11 mouse cellular contexts compared by ENCODE assay signal in genomic region chr11:36137840-36138239, GRCm38 (mm10).
A peak's percentile ranks its signal among the peaks of the same experiment; 100 is the strongest.
DNase-seq lines count a peak whose midpoint lies in the region; ATAC-seq and TF ChIP-seq lines count a peak whose summit lies in the region.
"Had no signal": no experiment of that assay in that cellular context is flagged by ENCODE, and none has a peak within 500 bp of the region (broad histone marks: within the 10 kb centered on the region; RNA-seq: fewer than 3 reads in every experiment).

No protein-coding gene starts in this region.

- peak; percentile 15 for DNase-seq in cerebellum, adult 11 months
- peak; percentile 69 for DNase-seq in brain, embryonic 14.5 days (ENCODE audit: low read depth)
- DNase-seq in embryonic facial prominence, embryonic 14.5 days (ENCODE audit: low spot score): no peak
- DNase-seq in hindbrain, embryonic 14.5 days (ENCODE audit: low spot score): no peak
- DNase-seq in Muller cell, postnatal 12 days (ENCODE audit: inconsistent ontology term): no peak
- no peak for DNase-seq in thymus, postnatal 36 days
- no peak for DNase-seq in stomach, postnatal 0 days (ENCODE audit: low spot score)
- DNase-seq: adrenal gland, adult 2 months had no signal

- TF ChIP-seq CTCF in brain, embryonic 14.5 days (IDR thresholded peaks at IDR 0.05; ENCODE audit: borderline replicate concordance, extremely low read depth, insufficient read depth, insufficient read length): no peak
- no peak for TF ChIP-seq CTCF in stomach, postnatal 0 days (IDR thresholded peaks at IDR 0.05; ENCODE audit: low read depth)

- no peak overlapping the region for H3K4me3 ChIP-seq in embryonic facial prominence, embryonic 14.5 days (ENCODE audit: low read depth, low read length)
- no peak overlapping the region for H3K4me3 ChIP-seq in hindbrain, embryonic 14.5 days (replicated peaks; ENCODE audit: low read length)
- H3K4me3 ChIP-seq in stomach, postnatal 0 days (ENCODE audit: low read depth, low read length): no peak overlapping the region
- H3K4me3 ChIP-seq: embryonic facial prominence, embryonic 15.5 days had no signal

- H3K9me3 ChIP-seq in embryonic facial prominence, embryonic 14.5 days (ENCODE audit: control insufficient read depth, low read length): no peaks in the 10 kb centered on the region
- H3K9me3 ChIP-seq in hindbrain, embryonic 14.5 days (ENCODE audit: control insufficient read depth, low read length): no peaks in the 10 kb centered on the region
- H3K9me3 ChIP-seq in stomach, postnatal 0 days (ENCODE audit: control insufficient read depth, low read length): no peaks in the 10 kb centered on the region
- H3K9me3 ChIP-seq: embryonic facial prominence, embryonic 15.5 days had no signal

- WGBS in embryonic facial prominence, embryonic 14.5 days: 68% methylated on average over 4 of the region's 4 CpGs
- 40% methylated on average over 4 of the region's 4 CpGs for WGBS in hindbrain, embryonic 14.5 days
- 83% methylated on average over 4 of the region's 4 CpGs for WGBS in stomach, postnatal 0 days

- TF ChIP-seq EP300 in stomach, postnatal 0 days (optimal IDR thresholded peaks at IDR 0.05): no peak

- no peak for ATAC-seq in cerebellum, adult (ENCODE audit: insufficient number of reproducible peaks, low FRiP score, low TSS enrichment)
- ATAC-seq in embryonic facial prominence, embryonic 14.5 days (ENCODE audit: low read depth): 0 out of 2 replicates have a peak, but pooled peaks have one; percentile 50
- ATAC-seq in hindbrain, embryonic 14.5 days (ENCODE audit: low FRiP score): peak; percentile 68; the same call in 1 of the 2 replicates
- ATAC-seq in stomach, postnatal 0 days (ENCODE audit: low FRiP score, low TSS enrichment): no peak

- no peak overlapping the region for H3K27ac ChIP-seq in embryonic facial prominence, embryonic 14.5 days (replicated peaks; ENCODE audit: low read depth, low read length)
- no peak overlapping the region for H3K27ac ChIP-seq in hindbrain, embryonic 14.5 days
- H3K27ac ChIP-seq in stomach, postnatal 0 days (replicated peaks): no peak overlapping the region
- H3K27ac ChIP-seq: embryonic facial prominence, embryonic 15.5 days; macrophage had no signal

- no peak overlapping the region for H3K4me2 ChIP-seq in embryonic facial prominence, embryonic 14.5 days (ENCODE audit: low read depth, low read length)
- no peak overlapping the region for H3K4me2 ChIP-seq in hindbrain, embryonic 14.5 days (replicated peaks)
- no peak overlapping the region for H3K4me2 ChIP-seq in stomach, postnatal 0 days (replicated peaks; ENCODE audit: low read depth)
- H3K4me2 ChIP-seq: embryonic facial prominence, embryonic 15.5 days had no signal

- H3K27me3 ChIP-seq in embryonic facial prominence, embryonic 14.5 days (replicated peaks; ENCODE audit: control insufficient read depth, insufficient read depth, low read length): no peaks in the 10 kb centered on the region
- no peaks in the 10 kb centered on the region for H3K27me3 ChIP-seq in hindbrain, embryonic 14.5 days (ENCODE audit: control insufficient read depth, insufficient read depth, low read length)
- H3K27me3 ChIP-seq in stomach, postnatal 0 days (ENCODE audit: control insufficient read depth, insufficient read depth, low read length): no peaks in the 10 kb centered on the region
- H3K27me3 ChIP-seq: embryonic facial prominence, embryonic 15.5 days had no signal

- H3K4me1 ChIP-seq in embryonic facial prominence, embryonic 14.5 days (ENCODE audit: control insufficient read depth, insufficient read depth, low read length): no peaks in the 10 kb centered on the region
- peaks cover 5% of the 10 kb centered on the region; the same call in 1 of the 2 replicates for H3K4me1 ChIP-seq in hindbrain, embryonic 14.5 days (replicated peaks; ENCODE audit: control insufficient read depth, insufficient read depth, low read length)
- no peaks in the 10 kb centered on the region for H3K4me1 ChIP-seq in stomach, postnatal 0 days (replicated peaks; ENCODE audit: control insufficient read depth, insufficient read depth)
- H3K4me1 ChIP-seq: embryonic facial prominence, embryonic 15.5 days had no signal

- TF ChIP-seq POLR2A in brain, embryonic 14.5 days (IDR thresholded peaks at IDR 0.05; ENCODE audit: borderline replicate concordance, extremely low read depth, insufficient read depth, insufficient read length, poor library complexity, severe bottlenecking): no peak

- no peaks in the 10 kb centered on the region for H3K36me3 ChIP-seq in embryonic facial prominence, embryonic 14.5 days (ENCODE audit: control insufficient read depth, insufficient read depth, low read length)
- H3K36me3 ChIP-seq in hindbrain, embryonic 14.5 days (replicated peaks; ENCODE audit: control insufficient read depth, insufficient read depth): no peaks in the 10 kb centered on the region
- H3K36me3 ChIP-seq in stomach, postnatal 0 days (ENCODE audit: control insufficient read depth, insufficient read depth, low read length): no peaks in the 10 kb centered on the region
- H3K36me3 ChIP-seq: embryonic facial prominence, embryonic 15.5 days had no signal

- H3K9ac ChIP-seq in embryonic facial prominence, embryonic 14.5 days (ENCODE audit: low read depth, low read length): no peak overlapping the region
- no peak overlapping the region for H3K9ac ChIP-seq in hindbrain, embryonic 14.5 days
- no peak overlapping the region for H3K9ac ChIP-seq in stomach, postnatal 0 days (ENCODE audit: low read length)
- H3K9ac ChIP-seq: embryonic facial prominence, embryonic 15.5 days had no signal

Comparison
In these comparisons a context has a peak if more than half of its experiments do, and no peak if none do; other contexts are left out.
1. DNase-seq: peak in cerebellum, adult 11 months (single experiment) and brain, embryonic 14.5 days (single experiment); none in embryonic facial prominence, embryonic 14.5 days (single experiment), hindbrain, embryonic 14.5 days (single experiment), Muller cell, postnatal 12 days (single experiment), thymus, postnatal 36 days (0 of 2) and stomach, postnatal 0 days (single experiment).
2. ATAC-seq: peak in embryonic facial prominence, embryonic 14.5 days (single experiment) and hindbrain, embryonic 14.5 days (single experiment); none in cerebellum, adult (single experiment) and stomach, postnatal 0 days (single experiment).